Mouse (Mus musculus) cerebellum, adult 8-10 months (tissue): ENCODE data around the gene Smtnl1.
A peak's percentile ranks its signal among the peaks of the same experiment; 100 is the strongest.

ENCODE experiments used
- DNase-seq: peaks from one replicate; pipeline ENCODE4 v3.0.0; 2022

Smtnl1 gene

DNA sequence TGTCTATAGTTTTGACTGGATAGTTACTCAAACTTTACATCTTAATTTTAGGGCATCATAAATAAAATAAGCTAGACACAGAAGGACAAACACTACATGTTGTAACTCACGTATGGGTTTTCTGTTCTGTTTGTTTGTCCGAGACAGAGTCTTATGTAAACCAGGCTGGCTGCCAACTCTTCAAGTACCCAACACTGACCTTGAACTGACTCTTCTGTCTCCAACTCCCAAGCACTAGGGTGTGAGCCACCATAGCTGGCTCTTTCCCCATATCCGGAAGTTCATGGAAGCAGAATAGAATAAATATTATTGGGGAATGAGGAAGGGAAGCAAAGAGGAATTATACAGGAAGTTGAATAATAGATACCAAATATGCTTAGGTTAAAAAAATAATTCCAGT is 29.9 kb downstream of the Smtnl1 start:
- no peak for DNase-seq

DNA sequence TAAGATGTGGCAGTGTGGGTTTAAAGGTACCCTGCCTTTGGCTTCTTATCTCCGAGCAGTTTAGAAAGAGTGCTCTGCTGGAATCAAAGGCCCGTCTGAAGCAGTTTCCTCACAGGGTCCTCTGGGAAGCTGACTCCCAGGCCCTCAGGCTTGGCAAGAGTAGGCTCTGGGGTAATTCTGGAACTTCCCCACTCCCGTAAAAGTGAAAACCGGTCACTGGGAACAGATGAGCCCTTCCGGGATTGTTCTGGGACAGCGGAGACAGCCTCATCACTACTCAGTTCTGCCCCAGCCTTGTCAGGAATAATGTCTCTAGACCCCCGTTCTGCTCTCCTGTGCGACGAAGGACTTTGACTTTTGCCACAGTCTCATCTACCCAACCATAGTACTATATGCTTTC is 32.0 kb downstream of the Smtnl1 start:
- no peak for DNase-seq

DNA sequence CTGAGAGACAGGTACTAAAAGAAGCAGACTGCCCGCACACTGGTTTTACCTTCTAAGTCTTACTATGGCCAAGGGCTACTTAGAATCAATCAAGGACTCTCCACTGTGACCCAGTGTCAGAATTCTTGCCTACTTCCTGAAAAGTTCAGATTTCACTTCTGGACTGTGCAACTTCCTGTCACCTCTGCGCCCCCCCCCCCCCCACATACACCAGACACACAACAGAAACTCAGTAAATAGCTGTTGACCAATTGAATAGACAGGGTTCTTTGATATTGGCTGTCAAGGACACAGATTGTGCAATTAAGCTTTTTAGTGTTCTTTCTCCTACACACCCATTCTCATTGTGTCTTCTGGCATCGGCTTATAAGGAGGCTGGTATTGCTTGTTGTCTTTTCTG is 34.1 kb downstream of the Smtnl1 start:
- DNase-seq = no peak

- DNase-seq = no peak
Observed at GRCm38 (mm10) chr2:84783840-84784566, 38.4 kb downstream of the Smtnl1 start.

- no peak for DNase-seq
Observed at GRCm38 (mm10) chr2:84783315-84783714, 39.1 kb downstream of the Smtnl1 start.

DNA sequence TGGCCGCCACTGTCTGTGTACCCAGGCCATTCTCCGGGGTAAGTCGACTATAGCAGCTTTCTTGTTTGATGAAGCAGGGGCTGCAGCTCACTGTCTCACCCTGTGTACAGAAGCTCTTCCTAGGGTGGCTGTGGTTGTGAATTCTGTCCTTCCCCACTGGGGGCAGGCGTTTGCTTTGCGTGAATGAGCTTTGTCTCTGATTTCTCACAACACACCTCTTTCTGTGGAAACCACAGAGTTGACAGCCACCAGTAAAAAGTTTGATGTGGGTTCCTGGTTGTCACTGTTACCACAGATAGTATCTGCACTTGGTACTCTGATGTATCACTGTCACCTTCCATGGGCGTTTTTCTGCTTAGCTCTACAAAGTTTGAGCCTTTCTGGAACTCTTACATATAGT is 43.2 kb downstream of the Smtnl1 start:
- DNase-seq = no peak

GRCm38 (mm10) chr2:84777706-84778105 is 44.7 kb downstream of the Smtnl1 start:
- DNase-seq = no peak

DNA sequence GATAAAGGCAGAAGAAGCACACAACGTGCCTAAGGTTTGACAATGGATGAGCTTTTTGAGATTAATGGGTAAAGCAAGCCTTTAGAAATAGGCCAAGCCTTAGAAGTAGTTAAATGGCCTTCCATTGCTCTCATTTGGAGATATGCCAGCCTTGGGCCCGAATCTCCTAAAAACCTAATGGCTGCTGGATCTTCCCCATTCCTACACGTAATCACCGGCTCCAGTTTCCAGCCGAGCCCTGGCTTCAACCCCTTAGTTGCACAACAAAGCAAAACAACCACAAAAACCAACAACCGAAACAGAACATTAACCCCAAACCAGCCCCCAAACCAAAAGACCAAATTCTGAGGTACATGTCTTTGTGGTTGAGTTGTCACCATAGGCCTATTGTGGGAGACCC is 46.8 kb downstream of the Smtnl1 start:
- DNase-seq = peak; percentile 16

DNA sequence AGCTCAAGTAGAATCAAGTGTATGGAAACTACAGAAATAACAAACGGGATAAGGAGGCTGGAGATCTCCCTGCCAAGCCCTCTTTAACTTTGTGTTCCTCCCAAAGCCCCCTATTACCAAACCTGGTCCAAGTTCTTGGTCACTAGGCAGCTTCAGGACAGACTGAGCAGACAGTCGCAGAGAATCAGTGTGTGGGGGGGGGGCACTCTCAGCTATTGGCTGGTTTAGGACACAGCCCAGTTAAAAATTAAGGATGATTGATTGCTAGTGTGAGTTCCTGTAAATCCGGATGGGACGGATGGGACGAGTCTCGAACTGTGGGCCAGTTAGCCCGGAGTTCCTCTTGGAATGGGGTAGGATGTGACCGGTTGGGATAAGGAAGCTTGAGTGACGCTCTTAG is 47.2 kb downstream of the Smtnl1 start, which contains the start of gene Serping1:
TSS of gene Serping1 (minus strand) at position 204 of the 400 bp plus-strand sequence.
- DNase-seq = no peak

- peak; percentile 71 for DNase-seq
Observed at GRCm38 (mm10) chr2:84774751-84775150, 47.7 kb downstream of the Smtnl1 start.

- DNase-seq = no peak
Observed at GRCm38 (mm10) chr2:84773195-84773594, 49.3 kb downstream of the Smtnl1 start.

GRCm38 (mm10) chr2:84772454-84772853 is 50.0 kb downstream of the Smtnl1 start:
- DNase-seq = no peak

GRCm38 (mm10) chr2:84770501-84770900 is 52.0 kb downstream of the Smtnl1 start:
- no peak for DNase-seq

DNA sequence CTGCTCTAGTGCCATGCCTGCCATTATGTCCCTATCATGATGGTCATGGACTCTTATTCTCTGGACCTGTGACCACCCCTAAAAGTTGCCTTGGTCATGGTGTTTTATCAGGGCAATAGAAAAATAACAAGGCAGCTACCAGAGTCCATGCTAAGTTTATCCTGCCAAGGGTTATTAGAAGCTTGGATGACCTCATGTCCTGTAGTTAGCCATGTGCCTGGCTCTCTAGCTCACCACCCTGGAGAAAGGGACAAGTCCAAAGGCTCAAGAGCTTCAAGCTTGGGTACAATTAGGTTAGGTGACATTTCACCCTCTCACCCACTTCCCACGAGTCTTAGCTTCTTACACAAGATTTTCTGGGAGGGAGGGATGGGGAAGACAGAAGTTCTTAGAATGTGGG is 59.6 kb downstream of the Smtnl1 start:
- DNase-seq = no peak

DNA sequence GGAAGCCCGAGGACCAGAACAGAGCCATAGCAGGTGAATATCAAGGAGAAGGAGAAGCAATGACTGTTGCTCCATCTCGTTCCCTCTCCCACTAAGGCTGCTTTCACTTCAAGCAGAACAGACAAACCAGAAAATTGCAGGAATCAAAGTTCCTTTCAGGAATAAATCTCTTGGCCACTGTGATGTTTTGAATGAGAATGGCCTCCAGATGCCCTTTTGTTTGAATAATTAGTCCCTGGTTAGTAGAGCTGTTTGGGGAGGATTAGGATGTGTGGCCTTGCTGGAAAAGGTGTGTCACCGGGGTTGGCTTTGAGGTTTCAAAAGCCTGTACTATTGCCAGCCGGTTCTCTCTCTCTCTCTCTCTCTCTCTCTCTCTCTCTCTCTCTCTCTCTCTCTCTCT is 60.2 kb downstream of the Smtnl1 start:
- DNase-seq = no peak

DNA sequence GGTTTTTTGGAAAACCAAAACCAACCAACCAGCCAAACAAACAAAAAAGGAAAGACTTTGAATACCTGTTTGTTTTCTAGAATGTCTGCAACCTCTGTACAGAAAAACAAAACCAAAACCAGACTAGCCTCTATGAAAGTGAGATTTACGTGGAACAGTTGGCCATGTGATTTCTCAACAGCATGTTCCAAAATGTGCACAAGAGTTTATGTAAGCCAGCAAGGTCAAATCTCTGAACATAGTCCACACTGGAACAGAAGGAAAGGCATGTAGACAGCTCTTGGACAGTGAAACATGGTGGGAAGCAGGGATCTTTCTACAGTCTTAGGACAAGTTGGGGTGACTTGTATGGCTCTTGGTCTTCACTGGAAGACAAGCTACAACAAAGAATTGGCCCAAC is 60.6 kb downstream of the Smtnl1 start:
- DNase-seq = no peak

GRCm38 (mm10) chr2:84761309-84761708 is 61.1 kb downstream of the Smtnl1 start:
- no peak for DNase-seq
